Mouse (Mus musculus): ENCODE data around the gene Ice2.
A peak's percentile ranks its signal among the peaks of the same experiment; 100 is the strongest.

GRCm38 (mm10) chr9:69431863-69432555 is 34.3 kb downstream of the Ice2 start:
- TF ChIP-seq CTCF (IDR thresholded peaks at IDR 0.05) (no peak), EP300 (IDR thresholded peaks at IDR 0.05) (peak; percentile 49)
